Mouse (Mus musculus): ENCODE results near the gene Pkp3. TPM values are rescaled to one million over a fixed set of nuclear protein-coding genes. Genes with fewer than 3 reads are reported as not detected.

Pkp3 gene
- polyA plus RNA-seq, 1 experiment from 2014 or later = 46.2 TPM

- Histone ChIP-seq H3K4me1 (peaks cover 21% of the 10 kb centered on the region), H3K9ac (no peak overlapping the region), H3K9me3 (no peaks in the 10 kb centered on the region), H3K27ac (no peak overlapping the region), H3K36me3 (no peaks in the 10 kb centered on the region), H3K4me2 (no peak overlapping the region), H3K27me3 (peaks cover 35% of the 10 kb centered on the region), H3K4me3 (no peak overlapping the region)
- 85% methylated on average over 6 of the region's 6 CpGs for WGBS
- ATAC-seq (ENCODE audit: insufficient number of reproducible peaks, insufficient read depth, low FRiP score, low TSS enrichment, low read depth) = no peak
Observed at GRCm38 (mm10) chr7:141096021-141096420, 18.0 kb downstream of the Pkp3 start.

- Histone ChIP-seq H3K9ac (no peak overlapping the region), H3K4me2 (no peak overlapping the region), H3K27ac (no peak overlapping the region), H3K36me3 (no peaks in the 10 kb centered on the region), H3K27me3 (peaks cover 39% of the 10 kb centered on the region), H3K4me1 (peaks cover 21% of the 10 kb centered on the region), H3K9me3 (no peaks in the 10 kb centered on the region), H3K4me3 (no peak overlapping the region)
- WGBS = 34% methylated on average over 6 of the region's 6 CpGs
- no peak for ATAC-seq (ENCODE audit: insufficient number of reproducible peaks, insufficient read depth, low FRiP score, low TSS enrichment, low read depth)
Observed at GRCm38 (mm10) chr7:141096649-141097056, 18.6 kb downstream of the Pkp3 start.

GRCm38 (mm10) chr7:141097177-141097576, 19.2 kb downstream of the Pkp3 start:
- WGBS = 80% methylated on average over 5 of the region's 5 CpGs
- Histone ChIP-seq H3K4me1 (peaks cover 18% of the 10 kb centered on the region), H3K4me3 (no peak overlapping the region), H3K27ac (no peak overlapping the region), H3K9ac (no peak overlapping the region), H3K9me3 (no peaks in the 10 kb centered on the region), H3K4me2 (no peak overlapping the region), H3K36me3 (no peaks in the 10 kb centered on the region), H3K27me3 (peaks cover 44% of the 10 kb centered on the region)
- no peak for ATAC-seq (ENCODE audit: insufficient number of reproducible peaks, insufficient read depth, low FRiP score, low TSS enrichment, low read depth)

- WGBS = under 1% methylated on average over 56 of the region's 56 CpGs
- Histone ChIP-seq H3K9ac (peak within 1 kb of the TSS; percentile 60), H3K4me2 (peak within 1 kb of the TSS; percentile 71), H3K27me3 (peaks cover 47% of the 10 kb centered on the region), H3K27ac (no peak within 1 kb of the TSS), H3K4me1 (peaks cover 11% of the 10 kb centered on the region), H3K9me3 (no peaks in the 10 kb centered on the region), H3K4me3 (peak within 1 kb of the TSS; percentile 44), H3K36me3 (no peaks in the 10 kb centered on the region)
- ATAC-seq (ENCODE audit: insufficient number of reproducible peaks, insufficient read depth, low FRiP score, low TSS enrichment, low read depth) = no peak
Observed at GRCm38 (mm10) chr7:141099911-141100691, 22.1 kb downstream of the Pkp3 start, which contains the start of gene Sigirr. TSS of gene Sigirr (minus strand) at chr7:141100572.

GRCm38 (mm10) chr7:141103161-141103560, 25.1 kb downstream of the Pkp3 start:
- Histone ChIP-seq H3K4me3 (no peak overlapping the region), H3K9me3 (no peaks in the 10 kb centered on the region), H3K4me2 (no peak overlapping the region), H3K36me3 (no peaks in the 10 kb centered on the region), H3K27me3 (peaks cover 43% of the 10 kb centered on the region), H3K4me1 (peaks cover 11% of the 10 kb centered on the region), H3K9ac (no peak overlapping the region), H3K27ac (no peak overlapping the region)
- ATAC-seq (ENCODE audit: insufficient number of reproducible peaks, insufficient read depth, low FRiP score, low TSS enrichment, low read depth) = no peak
- WGBS = 69% methylated on average over 3 of the region's 3 CpGs

GRCm38 (mm10) chr7:141115874-141116273, 37.9 kb downstream of the Pkp3 start:
- Histone ChIP-seq H3K4me3 (no peak overlapping the region), H3K4me2 (no peak overlapping the region), H3K27me3 (peaks cover 14% of the 10 kb centered on the region), H3K4me1 (no peaks in the 10 kb centered on the region), H3K9ac (no peak overlapping the region), H3K27ac (no peak overlapping the region), H3K36me3 (no peaks in the 10 kb centered on the region), H3K9me3 (no peaks in the 10 kb centered on the region)
- 83% methylated on average over 9 of the region's 9 CpGs for WGBS
- no peak for ATAC-seq (ENCODE audit: insufficient number of reproducible peaks, insufficient read depth, low FRiP score, low TSS enrichment, low read depth)

- 11% methylated on average over 9 of the region's 9 CpGs for WGBS
- H3K27ac ChIP-seq = no peak within 1 kb of the TSS
- peak within 1 kb of the TSS; percentile 52 for H3K9ac ChIP-seq
- ATAC-seq (ENCODE audit: insufficient number of reproducible peaks, insufficient read depth, low FRiP score, low TSS enrichment, low read depth) = no peak
- no peaks in the 10 kb centered on the region for H3K9me3 ChIP-seq
- peaks cover 14% of the 10 kb centered on the region for H3K27me3 ChIP-seq
- peaks cover 5% of the 10 kb centered on the region for H3K4me1 ChIP-seq
- peak within 1 kb of the TSS; percentile 12; the same call in 1 of the 2 replicates for H3K4me3 ChIP-seq
- H3K4me2 ChIP-seq = peak within 1 kb of the TSS; percentile 46
- no peaks in the 10 kb centered on the region for H3K36me3 ChIP-seq
Observed at GRCm38 (mm10) chr7:141117636-141118035, 39.6 kb downstream of the Pkp3 start, which contains the start of gene Ano9. TSS of gene Ano9 (minus strand) at chr7:141117806.

GRCm38 (mm10) chr7:141119487-141119886, 41.5 kb downstream of the Pkp3 start:
- Histone ChIP-seq H3K27ac (no peak overlapping the region), H3K4me2 (no peak overlapping the region), H3K36me3 (no peaks in the 10 kb centered on the region), H3K4me3 (no peak overlapping the region), H3K9me3 (no peaks in the 10 kb centered on the region), H3K27me3 (peaks cover 14% of the 10 kb centered on the region), H3K9ac (no peak overlapping the region), H3K4me1 (peaks cover 5% of the 10 kb centered on the region)
- 70% methylated on average over 3 of the region's 3 CpGs for WGBS
- no peak for ATAC-seq (ENCODE audit: insufficient number of reproducible peaks, insufficient read depth, low FRiP score, low TSS enrichment, low read depth)

- no peaks in the 10 kb centered on the region for H3K36me3 ChIP-seq
- H3K27me3 ChIP-seq = peaks cover 14% of the 10 kb centered on the region
- no peak overlapping the region for H3K4me2 ChIP-seq
- no peak for ATAC-seq (ENCODE audit: insufficient number of reproducible peaks, insufficient read depth, low FRiP score, low TSS enrichment, low read depth)
- H3K4me3 ChIP-seq = no peak overlapping the region
- H3K27ac ChIP-seq = no peak overlapping the region
- peaks cover 5% of the 10 kb centered on the region for H3K4me1 ChIP-seq
- no peaks in the 10 kb centered on the region for H3K9me3 ChIP-seq
- WGBS = 87% methylated on average over 3 of the region's 3 CpGs
- no peak overlapping the region for H3K9ac ChIP-seq
Observed at GRCm38 (mm10) chr7:141120605-141121004, 42.6 kb downstream of the Pkp3 start.

GRCm38 (mm10) chr7:141121051-141121531, 43.1 kb downstream of the Pkp3 start:
- Histone ChIP-seq H3K4me1 (peaks cover 5% of the 10 kb centered on the region), H3K9ac (no peak overlapping the region), H3K36me3 (no peaks in the 10 kb centered on the region), H3K27ac (no peak overlapping the region), H3K9me3 (no peaks in the 10 kb centered on the region), H3K4me2 (no peak overlapping the region), H3K4me3 (no peak overlapping the region), H3K27me3 (peaks cover 11% of the 10 kb centered on the region)
- no peak for ATAC-seq (ENCODE audit: insufficient number of reproducible peaks, insufficient read depth, low FRiP score, low TSS enrichment, low read depth)
- 73% methylated on average over 5 of the region's 5 CpGs for WGBS

GRCm38 (mm10) chr7:141122245-141122644, 44.2 kb downstream of the Pkp3 start, which contains the start of gene Ptdss2:
TSS of gene Ptdss2 (plus strand) at chr7:141122382.
- peaks cover 5% of the 10 kb centered on the region; the same call in 1 of the 2 replicates for H3K27me3 ChIP-seq
- peak within 1 kb of the TSS; percentile 63 for H3K4me3 ChIP-seq
- ATAC-seq (ENCODE audit: insufficient number of reproducible peaks, insufficient read depth, low FRiP score, low TSS enrichment, low read depth) = no peak
- WGBS = 44% methylated on average over 14 of the region's 14 CpGs
- H3K36me3 ChIP-seq = no peaks in the 10 kb centered on the region
- H3K27ac ChIP-seq = peak within 1 kb of the TSS; percentile 89
- peak within 1 kb of the TSS; percentile 82 for H3K9ac ChIP-seq
- H3K4me2 ChIP-seq = peak within 1 kb of the TSS; percentile 73
- no peaks in the 10 kb centered on the region for H3K9me3 ChIP-seq
- peaks cover 5% of the 10 kb centered on the region for H3K4me1 ChIP-seq

Measured in embryonic facial prominence, embryonic 13.5 days (tissue).